Mouse (Mus musculus): ENCODE data around the gene Gm11492.

DNA sequence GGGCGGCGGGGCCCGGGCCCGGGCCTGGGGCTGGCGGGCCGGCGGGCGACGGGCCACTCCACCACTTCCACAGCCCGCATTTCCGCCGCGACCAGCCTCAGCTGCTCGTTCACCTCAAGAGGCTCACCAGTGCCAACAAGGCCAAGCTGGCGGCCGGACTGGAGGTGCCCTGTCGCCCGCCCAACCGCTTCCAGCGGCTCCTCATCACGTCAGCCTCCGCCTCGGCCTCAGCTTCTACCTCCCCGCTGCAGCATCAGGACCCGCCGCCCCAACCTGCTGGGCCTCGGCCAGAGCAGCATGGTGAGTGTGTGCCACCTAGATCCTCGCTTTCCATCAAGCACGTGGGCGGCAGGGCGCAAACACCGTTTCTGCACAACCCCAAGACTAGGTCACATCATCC lies 51.2 kb downstream of the Gm11492 start:
- no peak for TF ChIP-seq GATA1 (IDR thresholded peaks at IDR 0.05; ENCODE audit: borderline replicate concordance, low read length)
- TF ChIP-seq FLI1 (IDR thresholded peaks at IDR 0.05; ENCODE audit: low read length), result no peak
